Mouse (Mus musculus): ENCODE measurements around the gene Ren1.

GRCm38 (mm10) chr1:133382008-133382407 lies 31.7 kb downstream of the Ren1 start:
- peak; percentile 99 for TF ChIP-seq CTCF (IDR thresholded peaks at IDR 0.05; ENCODE audit: low read depth)
- TF ChIP-seq EP300 (IDR thresholded peaks at IDR 0.05; ENCODE audit: low read depth), result no peak
